Mouse (Mus musculus) embryonic fibroblast, embryonic 13.5 days (primary cell): ENCODE measurements around the gene Rinl.

Source experiments
- CTCF ChIP-seq: IDR thresholded peaks from 2 replicates; pipeline ENCODE4 v1.5.1; 2011; ENCODE audit warnings: mild to moderate bottlenecking, control low read depth, low read length, moderate library complexity, borderline replicate concordance; ENCODE audit not compliant: insufficient read depth
- POLR2A ChIP-seq: IDR thresholded peaks from 2 replicates; pipeline ENCODE4 v1.6.1; 2011; ENCODE audit warnings: low read depth, mild to moderate bottlenecking, control low read depth, low read length, moderate library complexity

DNA sequence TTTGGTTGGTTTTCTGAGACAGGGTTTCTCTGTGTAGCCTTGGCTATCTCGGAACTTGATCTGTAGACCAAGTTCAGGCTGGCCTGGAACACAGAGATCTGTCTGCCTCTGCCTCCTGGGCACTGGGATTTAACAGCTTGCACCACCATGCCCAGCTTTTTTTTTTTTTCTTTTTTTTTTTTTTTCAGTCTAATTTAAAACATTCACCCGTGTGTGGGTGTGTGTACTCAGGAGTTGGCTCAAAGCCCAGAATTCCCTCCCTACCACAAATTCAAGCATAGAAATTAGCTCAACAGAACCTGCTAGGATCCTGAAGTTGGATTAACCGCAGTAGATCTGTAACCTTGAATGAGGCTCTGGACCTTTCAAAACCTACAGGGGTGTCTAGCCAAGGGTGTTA lies 38.6 kb downstream of the Rinl start:
- TF ChIP-seq CTCF, result no peak
- TF ChIP-seq POLR2A, result no peak
